Mouse (Mus musculus) hindbrain, embryonic 16.5 days (tissue): ENCODE measurements at regions not wholly inside any gene's neighbourhood (a gene's known extent, or its start where the extent isn't known, plus 50 kb on each side); places are given as distances from the start of the nearest gene placed in this dataset.
"Not testable (repeated sequence)": the region's sequence is repeated elsewhere in the genome, so short reads cannot be mapped to it uniquely, and the experiment has no call there.

Experiments
- ATAC-seq: fragments of 200-750 bp; cut with Nextera tagmentation; 2 replicates; pipeline ENCODE4 v1.8.0; 2017; ENCODE audit warnings: moderate TSS enrichment, moderate library complexity
- H3K27ac ChIP-seq: fragments of 300-500 bp; sonication (generic); 2 replicates; pipeline ENCODE4 v1.5.1; 2014; ENCODE audit warnings: low read depth, mild to moderate bottlenecking, control low read depth, low read length, moderate library complexity
- H3K27me3 ChIP-seq: fragments of 300-500 bp; sonication (generic); replicated peaks from 2 replicates; pipeline ENCODE4 v1.6.1; 2014; ENCODE audit warnings: low read length; ENCODE audit not compliant: control insufficient read depth, insufficient read depth
- H3K36me3 ChIP-seq: fragments of 300-500 bp; sonication (generic); 2 replicates; pipeline ENCODE4 v1.6.1; 2014; ENCODE audit warnings: mild to moderate bottlenecking, low read length, moderate library complexity, mixed read lengths; ENCODE audit not compliant: control insufficient read depth, insufficient read depth
- H3K4me1 ChIP-seq: fragments of 300-500 bp; sonication (generic); 2 replicates; pipeline ENCODE4 v1.6.1; 2014; ENCODE audit warnings: low read depth, low read length; ENCODE audit not compliant: control insufficient read depth, insufficient read depth
- H3K4me2 ChIP-seq: fragments of 300-500 bp; sonication (generic); 2 replicates; pipeline ENCODE4 v1.6.1; 2014; ENCODE audit warnings: mild to moderate bottlenecking, low read length, control low read depth, moderate library complexity
- H3K4me3 ChIP-seq: fragments of 300-500 bp; sonication (generic); 2 replicates; pipeline ENCODE4 v1.5.1; 2014; ENCODE audit warnings: mild to moderate bottlenecking, low read length, control low read depth, moderate library complexity
- H3K9ac ChIP-seq: fragments of 300-500 bp; sonication (generic); 2 replicates; pipeline ENCODE4 v1.6.1; 2014; ENCODE audit warnings: low read depth, mild to moderate bottlenecking, control low read depth, low read length, moderate library complexity
- H3K9me3 ChIP-seq: fragments of 300-500 bp; sonication (generic); 2 replicates; pipeline ENCODE4 v1.6.1; 2014; ENCODE audit warnings: mild to moderate bottlenecking, low read length, moderate library complexity; ENCODE audit not compliant: control insufficient read depth
- WGBS: fragments of 180-500 bp; shearing (Covaris S2); extraction: QIAGEN DNeasy Blood & Tissue Kit; methylation state at CpG from one replicate; pipeline ENCODE4 v1.1.7; 2014; 5-methylcytosine and 5-hydroxymethylcytosine counted together

DNA sequence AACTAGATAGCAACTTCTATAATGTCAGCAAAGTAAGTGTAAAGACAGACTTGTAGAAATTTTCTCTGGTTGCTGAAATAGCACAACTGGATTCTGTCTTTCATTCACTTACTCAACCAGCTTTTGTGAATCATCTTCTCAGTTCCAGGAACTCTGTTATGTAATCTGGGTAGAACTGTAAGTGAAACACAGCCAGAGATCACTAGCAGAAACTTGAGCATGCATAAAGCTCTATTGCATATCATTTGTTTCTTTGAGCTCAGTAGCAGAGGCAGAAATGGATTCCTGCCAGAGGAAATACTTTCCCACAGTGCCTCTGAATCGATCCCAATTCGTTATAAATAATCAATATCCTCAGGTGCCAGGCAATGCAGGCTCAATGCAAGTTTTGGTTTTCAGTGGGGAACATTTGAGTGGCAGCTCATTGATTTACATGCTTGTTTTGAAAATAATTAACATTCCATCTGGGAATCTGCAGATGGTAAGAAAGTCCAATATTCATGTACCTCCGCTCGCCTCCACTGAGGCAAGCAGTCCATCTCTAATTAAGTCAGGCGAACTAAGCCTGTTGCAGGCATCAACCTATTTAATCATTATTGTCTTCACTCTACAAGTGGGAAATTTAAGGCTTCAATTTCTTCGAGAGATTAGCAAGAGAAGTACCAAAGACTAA is 137.5 kb upstream of the Ghr start:
- Histone ChIP-seq H3K27me3 (no peaks in the 10 kb centered on the region), H3K4me3 (no peak overlapping the region), H3K27ac (no peak overlapping the region), H3K4me2 (no peak overlapping the region), H3K9me3 (no peaks in the 10 kb centered on the region), H3K9ac (no peak overlapping the region), H3K36me3 (no peaks in the 10 kb centered on the region), H3K4me1 (no peaks in the 10 kb centered on the region)
- WGBS: 76% methylated on average over 6 of the region's 6 CpGs
- no peak for ATAC-seq

- H3K4me1 ChIP-seq: no peaks in the 10 kb centered on the region
- H3K27me3 ChIP-seq: no peaks in the 10 kb centered on the region
- ATAC-seq: no peak
- no peak overlapping the region for H3K9ac ChIP-seq
- no peak overlapping the region for H3K4me3 ChIP-seq
- no peaks in the 10 kb centered on the region for H3K9me3 ChIP-seq
- H3K36me3 ChIP-seq: no peaks in the 10 kb centered on the region
- no peak overlapping the region for H3K4me2 ChIP-seq
- H3K27ac ChIP-seq: no peak overlapping the region
- WGBS: 84% methylated on average over 1 of the region's 1 CpGs
These were observed 128.5 kb upstream of the Ghr start for GRCm38 (mm10) chr15:3711764-3712163.

DNA sequence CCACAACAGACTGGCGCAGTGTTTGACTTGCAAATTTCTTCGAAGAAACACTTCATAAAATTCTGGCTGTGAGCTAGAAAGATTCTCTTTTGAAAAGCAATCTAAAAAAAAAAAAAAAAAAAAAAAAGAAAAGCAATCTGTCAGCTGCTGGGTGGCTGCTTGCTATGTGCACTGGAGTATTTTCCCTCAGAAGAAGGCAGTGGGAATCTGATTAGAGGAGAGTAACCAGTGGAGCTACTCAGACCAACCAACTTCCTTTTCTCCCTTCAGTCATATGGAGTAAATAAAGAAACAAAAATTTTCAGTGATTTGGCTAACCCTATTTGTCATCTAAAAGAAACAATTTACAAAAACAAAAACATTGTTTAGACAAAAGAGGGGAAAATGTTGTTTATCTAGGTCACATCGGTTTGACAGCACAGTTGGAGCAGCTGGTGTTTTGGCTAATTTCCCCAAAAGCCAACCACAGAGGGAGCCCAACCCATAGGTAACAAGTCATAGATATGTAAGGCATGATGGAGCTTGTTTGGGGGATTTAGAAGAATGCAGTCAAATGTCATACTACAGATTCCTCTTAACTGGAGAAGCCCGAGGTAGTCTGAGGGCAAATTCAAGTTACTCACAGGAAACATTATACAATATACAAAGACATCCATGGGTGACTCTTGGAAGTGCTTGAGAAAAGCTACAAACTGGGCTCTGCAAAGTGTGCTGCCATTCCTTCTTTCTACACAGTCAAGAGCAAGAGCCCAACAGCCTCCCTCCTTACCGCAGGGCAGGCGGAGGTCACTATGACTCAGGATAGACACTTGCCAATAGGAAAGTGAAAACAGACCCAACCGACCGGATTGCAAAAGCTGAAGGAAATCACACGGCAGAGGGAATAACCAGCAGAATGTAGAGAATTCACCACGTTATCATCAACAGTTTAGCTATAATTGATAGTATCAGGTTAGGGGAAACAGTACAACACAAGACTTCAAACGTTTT is 124.1 kb upstream of the Ghr start:
- H3K4me1 ChIP-seq: no peaks in the 10 kb centered on the region
- no peak overlapping the region for H3K4me2 ChIP-seq
- H3K36me3 ChIP-seq: no peaks in the 10 kb centered on the region
- H3K9ac ChIP-seq: no peak overlapping the region
- ATAC-seq: no peak
- H3K27ac ChIP-seq: no peak overlapping the region
- no peaks in the 10 kb centered on the region for H3K27me3 ChIP-seq
- no peak overlapping the region for H3K4me3 ChIP-seq
- no peaks in the 10 kb centered on the region for H3K9me3 ChIP-seq
- WGBS: 78% methylated on average over 11 of the region's 11 CpGs

- no peaks in the 10 kb centered on the region for H3K27me3 ChIP-seq
- H3K4me2 ChIP-seq: no peak overlapping the region
- no peaks in the 10 kb centered on the region for H3K4me1 ChIP-seq
- no peak for ATAC-seq
- no peak overlapping the region for H3K4me3 ChIP-seq
- no peak overlapping the region for H3K27ac ChIP-seq
- H3K9me3 ChIP-seq: no peaks in the 10 kb centered on the region
- H3K9ac ChIP-seq: no peak overlapping the region
- H3K36me3 ChIP-seq: no peaks in the 10 kb centered on the region
- 88% methylated on average over 4 of the region's 4 CpGs for WGBS
These were observed 116.0 kb upstream of the Ghr start for GRCm38 (mm10) chr15:3699234-3699814.

- Histone ChIP-seq H3K27me3 (no peaks in the 10 kb centered on the region), H3K36me3 (no peaks in the 10 kb centered on the region), H3K27ac (no peak overlapping the region), H3K4me2 (no peak overlapping the region), H3K4me3 (no peak overlapping the region), H3K4me1 (no peaks in the 10 kb centered on the region), H3K9ac (no peak overlapping the region), H3K9me3 (no peaks in the 10 kb centered on the region)
- ATAC-seq: no peak
- 35% methylated on average over 1 of the region's 1 CpGs for WGBS
These were observed 102.0 kb upstream of the Ghr start for GRCm38 (mm10) chr15:3685254-3685653.

GRCm38 (mm10) chr15:3677026-3677425 is 93.7 kb upstream of the Ghr start:
- H3K9ac ChIP-seq, H3K27me3 ChIP-seq, H3K4me1 ChIP-seq, H3K27ac ChIP-seq, H3K4me2 ChIP-seq, H3K4me3 ChIP-seq, H3K36me3 ChIP-seq, H3K9me3 ChIP-seq, ATAC-seq: not testable (repeated sequence)
- 16% methylated on average over 4 of the region's 4 CpGs for WGBS

GRCm38 (mm10) chr15:3672586-3672985 is 89.3 kb upstream of the Ghr start:
- no peak overlapping the region for H3K9ac ChIP-seq
- H3K4me2 ChIP-seq: no peak overlapping the region
- no peaks in the 10 kb centered on the region for H3K4me1 ChIP-seq
- no peaks in the 10 kb centered on the region for H3K9me3 ChIP-seq
- no peaks in the 10 kb centered on the region for H3K36me3 ChIP-seq
- no peak overlapping the region for H3K27ac ChIP-seq
- H3K4me3 ChIP-seq: no peak overlapping the region
- WGBS: 74% methylated on average over 2 of the region's 2 CpGs
- ATAC-seq: no peak
- no peaks in the 10 kb centered on the region for H3K27me3 ChIP-seq

- Histone ChIP-seq H3K4me3 (no peak overlapping the region), H3K27ac (no peak overlapping the region), H3K36me3 (no peaks in the 10 kb centered on the region), H3K27me3 (no peaks in the 10 kb centered on the region), H3K9me3 (no peaks in the 10 kb centered on the region), H3K4me2 (no peak overlapping the region), H3K9ac (no peak overlapping the region), H3K4me1 (no peaks in the 10 kb centered on the region)
- WGBS: 89% methylated on average over 3 of the region's 3 CpGs
- ATAC-seq: no peak
These were observed 87.9 kb upstream of the Ghr start for GRCm38 (mm10) chr15:3671169-3671568.

DNA sequence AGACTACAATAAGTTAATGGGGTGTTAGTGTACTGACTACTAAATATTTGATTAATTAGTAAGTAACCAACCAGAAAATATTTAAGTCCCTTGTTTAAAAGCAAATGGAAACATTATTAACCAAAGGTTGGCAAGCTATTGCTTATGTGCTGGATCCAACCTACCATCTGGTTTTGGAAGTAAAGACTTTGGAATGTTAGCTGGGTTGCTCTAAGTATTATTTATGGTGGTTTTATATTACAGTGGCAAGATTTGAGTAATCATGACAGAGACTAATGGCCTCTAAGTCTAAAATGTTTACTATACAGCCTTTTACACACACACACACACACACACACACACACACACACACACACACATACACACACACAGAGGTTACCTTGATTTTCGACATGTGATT is 86.1 kb upstream of the Ghr start:
- Histone ChIP-seq H3K27me3 (no peaks in the 10 kb centered on the region), H3K27ac (no peak overlapping the region), H3K9me3 (no peaks in the 10 kb centered on the region), H3K9ac (no peak overlapping the region), H3K4me1 (no peaks in the 10 kb centered on the region), H3K4me3 (no peak overlapping the region), H3K36me3 (no peaks in the 10 kb centered on the region), H3K4me2 (no peak overlapping the region)
- no peak for ATAC-seq
- 88% methylated on average over 1 of the region's 1 CpGs for WGBS
